Mouse (Mus musculus): ENCODE results near the gene C1qtnf2. TPM values are rescaled to one million over a fixed set of nuclear protein-coding genes. Genes with fewer than 3 reads are reported as not detected.

Gene C1qtnf2
- polyA plus RNA-seq, 1 experiment from 2014 or later, result 0.93 TPM

DNA sequence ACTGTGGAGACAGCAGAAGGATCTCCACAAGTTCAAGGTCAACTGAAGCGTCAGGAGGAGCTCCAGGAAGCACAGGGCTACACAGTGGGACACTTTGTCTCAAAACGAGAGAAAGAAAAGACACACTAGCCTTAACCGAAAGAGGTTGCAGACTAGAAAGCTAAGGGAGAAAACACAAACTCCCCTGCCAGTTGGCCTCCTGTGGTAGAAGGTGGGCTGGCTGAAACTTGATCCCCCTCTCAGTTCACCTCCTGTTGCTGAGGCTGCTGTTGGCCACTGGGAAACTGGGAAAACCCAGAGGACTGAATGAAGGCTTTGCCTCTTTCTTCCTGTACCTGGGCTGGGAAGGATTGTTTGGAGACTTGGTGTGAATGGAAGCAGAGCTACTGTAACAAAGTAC, 56.0 kb downstream of the C1qtnf2 start:
- H3K27ac ChIP-seq (replicated peaks; ENCODE audit: low read depth, low read length), result peak overlapping the region; percentile 51
- H3K4me1 ChIP-seq (ENCODE audit: control insufficient read depth, insufficient read depth, low read length), result peaks cover 8% of the 10 kb centered on the region
- H3K27me3 ChIP-seq (ENCODE audit: control insufficient read depth, insufficient read depth, low read length), result no peaks in the 10 kb centered on the region
- peak; percentile 24; the same call in 1 of the 2 replicates for ATAC-seq (ENCODE audit: insufficient number of reproducible peaks, low FRiP score, low TSS enrichment, low read depth)
- H3K9me3 ChIP-seq (ENCODE audit: control insufficient read depth, low read length), result no peaks in the 10 kb centered on the region
- H3K36me3 ChIP-seq (ENCODE audit: control insufficient read depth, insufficient read depth, low read length), result peaks cover 4% of the 10 kb centered on the region; the same call in 1 of the 2 replicates
- WGBS, result 4% methylated on average over 3 of the region's 3 CpGs
- H3K4me2 ChIP-seq (ENCODE audit: low read depth, severe bottlenecking), result peak overlapping the region; percentile 85
- DNase-seq (ENCODE audit: low spot score), result peak; percentile 63
- H3K9ac ChIP-seq (ENCODE audit: low read length), result no peak overlapping the region
- peak overlapping the region; percentile 87 for H3K4me3 ChIP-seq (ENCODE audit: low read depth, low read length)

DNA sequence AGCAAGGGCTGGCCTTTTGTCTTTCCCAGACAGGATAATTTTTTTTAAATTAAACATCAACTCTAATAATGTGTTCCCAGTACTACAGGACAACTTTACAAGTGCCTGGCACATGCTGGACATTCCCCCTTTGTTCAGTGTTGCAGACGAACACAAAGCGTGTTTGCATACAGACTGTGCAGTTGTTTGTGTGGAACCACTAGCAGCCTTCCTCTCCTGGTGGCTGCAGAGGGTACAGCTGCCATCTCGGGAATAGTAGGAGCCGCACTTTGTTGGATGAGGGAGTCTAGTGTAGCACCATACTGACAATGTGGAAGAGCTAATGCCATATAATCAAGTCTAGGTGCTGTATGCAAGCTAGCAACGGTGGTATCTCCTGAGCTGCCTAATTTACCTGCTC, 57.5 kb downstream of the C1qtnf2 start:
- peaks cover 8% of the 10 kb centered on the region for H3K4me1 ChIP-seq (ENCODE audit: control insufficient read depth, insufficient read depth, low read length)
- 81% methylated on average over 5 of the region's 5 CpGs for WGBS
- H3K9ac ChIP-seq (ENCODE audit: low read length), result no peak overlapping the region
- peaks cover 4% of the 10 kb centered on the region; the same call in 1 of the 2 replicates for H3K36me3 ChIP-seq (ENCODE audit: control insufficient read depth, insufficient read depth, low read length)
- H3K27ac ChIP-seq (replicated peaks; ENCODE audit: low read depth, low read length), result no peak overlapping the region
- no peaks in the 10 kb centered on the region for H3K9me3 ChIP-seq (ENCODE audit: control insufficient read depth, low read length)
- ATAC-seq (ENCODE audit: insufficient number of reproducible peaks, low FRiP score, low TSS enrichment, low read depth), result no peak
- no peak overlapping the region for H3K4me3 ChIP-seq (ENCODE audit: low read depth, low read length)
- H3K4me2 ChIP-seq (ENCODE audit: low read depth, severe bottlenecking), result no peak overlapping the region
- DNase-seq (ENCODE audit: low spot score), result no peak
- H3K27me3 ChIP-seq (ENCODE audit: control insufficient read depth, insufficient read depth, low read length), result no peaks in the 10 kb centered on the region

DNA sequence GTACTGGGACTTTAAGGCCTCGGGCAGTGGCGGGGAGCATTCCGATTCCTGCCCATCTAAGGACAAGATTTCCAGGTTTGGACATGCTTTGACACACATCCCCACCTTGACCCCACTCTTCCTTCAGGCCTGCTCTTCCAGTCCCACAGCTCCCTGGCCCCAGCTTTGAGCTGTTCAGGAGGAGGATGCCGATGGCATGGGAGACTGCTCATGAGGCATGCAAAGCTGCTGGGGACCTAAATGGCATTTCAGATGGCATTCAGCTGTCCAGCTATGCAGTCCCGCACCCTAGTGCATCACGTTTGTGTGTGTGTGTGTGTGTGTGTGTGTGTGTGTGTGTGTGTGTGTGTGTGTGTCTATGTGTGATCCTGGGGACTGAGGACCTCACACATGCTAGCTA, 63.0 kb downstream of the C1qtnf2 start:
- ATAC-seq (ENCODE audit: insufficient number of reproducible peaks, low FRiP score, low TSS enrichment, low read depth) (0 out of 2 replicates have a peak, but pooled peaks have one; percentile 13), DNase-seq (ENCODE audit: low spot score) (no peak)
- no peak overlapping the region for H3K27ac ChIP-seq (replicated peaks; ENCODE audit: low read depth, low read length)
- no peak overlapping the region for H3K4me3 ChIP-seq (ENCODE audit: low read depth, low read length)
- H3K36me3 ChIP-seq (ENCODE audit: control insufficient read depth, insufficient read depth, low read length), result peaks cover 4% of the 10 kb centered on the region; the same call in 1 of the 2 replicates
- WGBS, result 86% methylated on average over 6 of the region's 6 CpGs
- peaks cover 8% of the 10 kb centered on the region for H3K4me1 ChIP-seq (ENCODE audit: control insufficient read depth, insufficient read depth, low read length)
- H3K4me2 ChIP-seq (ENCODE audit: low read depth, severe bottlenecking), result no peak overlapping the region
- H3K27me3 ChIP-seq (ENCODE audit: control insufficient read depth, insufficient read depth, low read length), result no peaks in the 10 kb centered on the region
- H3K9me3 ChIP-seq (ENCODE audit: control insufficient read depth, low read length), result no peaks in the 10 kb centered on the region
- H3K9ac ChIP-seq (ENCODE audit: low read length), result no peak overlapping the region

DNA sequence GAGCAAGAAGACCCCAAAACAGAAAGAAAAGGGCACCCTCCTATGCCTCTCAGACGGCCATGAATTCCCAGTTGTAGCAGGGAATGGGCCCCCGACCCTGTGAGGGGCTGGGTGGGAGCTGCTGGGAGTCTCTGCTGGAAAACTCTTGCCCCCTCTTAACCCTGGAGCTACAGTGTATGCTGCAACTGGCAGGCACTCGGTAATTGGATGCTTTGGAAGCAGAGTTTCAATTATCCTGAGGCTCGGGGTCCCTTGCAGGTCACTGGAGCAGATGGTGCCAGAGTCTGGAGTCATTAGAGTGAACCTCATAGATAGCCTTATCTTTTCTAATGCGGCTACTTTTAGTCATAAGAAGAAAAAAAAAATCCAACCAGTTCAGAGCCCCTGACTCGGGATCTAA, 65.8 kb downstream of the C1qtnf2 start:
- Histone ChIP-seq H3K9me3 (ENCODE audit: control insufficient read depth, low read length) (no peaks in the 10 kb centered on the region), H3K27ac (replicated peaks; ENCODE audit: low read depth, low read length) (0 out of 2 replicates have a peak overlapping the region, but pooled peaks have one; percentile 2), H3K4me3 (ENCODE audit: low read depth, low read length) (no peak overlapping the region), H3K4me2 (ENCODE audit: low read depth, severe bottlenecking) (no peak overlapping the region), H3K36me3 (ENCODE audit: control insufficient read depth, insufficient read depth, low read length) (peaks cover 2% of the 10 kb centered on the region; the same call in 1 of the 2 replicates), H3K27me3 (ENCODE audit: control insufficient read depth, insufficient read depth, low read length) (no peaks in the 10 kb centered on the region), H3K4me1 (ENCODE audit: control insufficient read depth, insufficient read depth, low read length) (peaks cover 8% of the 10 kb centered on the region), H3K9ac (ENCODE audit: low read length) (no peak overlapping the region)
- 7% methylated on average over 6 of the region's 6 CpGs for WGBS
- peak; percentile 52 for DNase-seq (ENCODE audit: low spot score)
- ATAC-seq (ENCODE audit: insufficient number of reproducible peaks, low FRiP score, low TSS enrichment, low read depth), result no peak

Other genes starting within 250 kb of the C1qtnf2 start
- gene Pttg1, start 48.0 kb upstream of the C1qtnf2 start, polyA plus RNA-seq (2014; fragmentation: Nextera tagmentation; extraction: Ambion mirVana), result 94.3 and 100 TPM in 2 replicates
- 56.8 and 57.4 TPM in 2 replicates for gene Slu7, start 40.5 kb upstream of the C1qtnf2 start, polyA plus RNA-seq (2014; fragmentation: Nextera tagmentation; extraction: Ambion mirVana)
- gene Ccnjl, start 54.5 kb downstream of the C1qtnf2 start, polyA plus RNA-seq (2014; fragmentation: Nextera tagmentation; extraction: Ambion mirVana), result 33.8 and 34.2 TPM in 2 replicates
- 7.7 and 9.2 TPM in 2 replicates for gene 4933415A04Rik, start 112.8 kb downstream of the C1qtnf2 start, polyA plus RNA-seq (2014; fragmentation: Nextera tagmentation; extraction: Ambion mirVana)
- not detected in 2 replicates for gene Fabp6, start 127.3 kb downstream of the C1qtnf2 start, polyA plus RNA-seq (2014; fragmentation: Nextera tagmentation; extraction: Ambion mirVana)
- gene Pwwp2a, start 207.7 kb downstream of the C1qtnf2 start, polyA plus RNA-seq (2014; fragmentation: Nextera tagmentation; extraction: Ambion mirVana), result 41.2 and 43.8 TPM in 2 replicates

Data from limb, embryonic 11.5 days (tissue).